Mouse (Mus musculus): ENCODE results near the gene 4921524J17Rik.

DNA sequence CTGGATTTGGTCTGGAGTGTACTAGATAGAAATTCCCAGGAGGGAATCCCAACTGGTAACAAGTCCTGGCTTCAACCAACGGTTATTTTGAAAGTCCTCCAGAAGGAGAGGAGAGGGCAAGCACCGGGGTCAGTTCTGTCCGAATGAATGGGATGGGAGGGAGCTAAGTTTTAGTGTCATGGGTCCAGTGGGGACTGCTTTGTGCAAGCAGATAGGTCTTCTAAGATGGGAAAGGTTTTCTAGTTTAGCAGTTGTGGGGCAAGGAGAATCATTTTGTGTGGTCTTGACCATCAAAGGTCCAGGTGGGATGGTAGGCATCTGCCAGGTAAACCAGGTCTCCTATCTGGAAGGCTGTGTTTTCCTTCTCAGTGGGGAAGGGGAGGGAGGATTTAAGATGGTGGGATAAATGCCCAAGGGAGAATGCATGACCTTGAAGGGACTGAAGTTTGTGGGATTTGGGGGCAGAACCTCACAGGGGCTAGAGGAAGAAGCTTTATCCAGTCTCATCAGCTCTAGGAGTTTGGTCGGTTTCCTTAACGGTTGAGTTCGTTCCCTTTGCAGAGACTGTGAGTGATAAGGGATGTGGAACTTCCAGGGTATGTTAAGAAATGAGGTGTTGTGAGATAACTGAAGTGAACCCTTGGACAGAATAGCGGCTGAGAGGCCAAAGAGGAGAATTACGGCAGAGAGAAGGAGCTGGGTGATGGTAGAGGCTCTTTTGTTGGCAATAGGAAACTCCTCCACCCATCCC lies 36.8 kb downstream of the 4921524J17Rik start:
- TF ChIP-seq CTCF (IDR thresholded peaks at IDR 0.05; ENCODE audit: low read depth, low read length) (no peak), TAL1 (conservative IDR thresholded peaks at IDR 0.05; ENCODE audit: low read depth, low read length) (0 out of 2 replicates have a peak, but pooled peaks have one; percentile 42), GATA1 (IDR thresholded peaks at IDR 0.05; ENCODE audit: borderline replicate concordance, low read length) (no peak), POLR2AphosphoS5 (IDR thresholded peaks at IDR 0.05; ENCODE audit: insufficient replicate concordance, low read depth, low read length) (no peak)
